Mouse (Mus musculus): ENCODE data around the gene Fam184b. TPM values are rescaled to one million over a fixed set of nuclear protein-coding genes. Genes with fewer than 3 reads are reported as not detected.
A peak's percentile ranks its signal among the peaks of the same experiment; 100 is the strongest.

Fam184b gene
- total and polyA plus RNA-seq, 3 experiments = not detected

DNA sequence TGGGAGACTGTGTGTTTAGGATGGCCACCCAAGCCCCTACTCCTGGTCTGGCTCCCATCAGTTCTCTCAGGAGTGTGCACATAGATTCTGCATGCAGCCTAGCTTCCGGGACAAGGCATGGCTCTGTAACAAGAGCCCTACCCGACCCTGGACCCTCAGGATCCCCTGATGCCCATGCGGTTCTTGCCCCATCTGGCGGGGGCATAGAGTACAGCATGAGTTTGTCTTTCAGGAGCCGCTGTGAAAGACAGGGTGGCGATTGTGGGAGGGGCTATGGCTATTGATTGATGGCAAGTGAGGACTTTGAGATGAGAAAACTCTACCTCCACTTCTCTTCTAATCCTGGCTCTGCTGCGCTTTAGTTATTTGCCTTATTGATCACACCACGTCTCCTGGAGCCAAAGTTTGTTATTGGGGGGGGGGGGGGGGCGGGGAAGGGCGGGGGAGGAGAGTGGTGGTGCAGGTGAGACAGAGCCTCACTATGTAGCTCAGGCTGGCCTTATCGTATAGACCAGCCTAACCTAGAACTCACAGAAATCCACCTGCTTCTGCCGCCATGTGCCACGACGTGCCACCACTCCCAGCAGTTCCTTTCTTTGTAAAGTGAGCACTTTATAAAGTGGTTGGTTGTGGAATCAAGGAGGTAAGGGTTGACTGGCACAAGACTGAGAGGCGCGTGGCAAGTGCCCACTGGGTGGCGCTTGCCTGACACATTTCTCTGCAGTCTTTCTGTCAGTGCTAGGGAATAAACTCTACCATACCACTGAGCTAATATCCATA lies 104.9 kb downstream of the Fam184b start:
- Histone ChIP-seq H3K27ac (ENCODE audit: insufficient read depth, low read depth) (no peak overlapping the region), H3K36me3 (replicated peaks in 1 of 2; ENCODE audit: control insufficient read depth in 1 of 2, insufficient read depth in 1 of 2, low read length in 1 of 2) (peaks cover 5 to 31% of the 10 kb centered on the region in 2 experiments), H3K4me1 (ENCODE audit: control insufficient read depth in 1 of 2, insufficient read depth in 2 of 2) (peaks cover 4 to 11% of the 10 kb centered on the region in 2 experiments; a peak in 3 of 4 replicates), H3K4me2 (ENCODE audit: insufficient read depth, low read depth, poor library complexity, severe bottlenecking) (peak overlapping the region; percentile 89), H3K27me3 (replicated peaks) (no peaks in the 10 kb centered on the region), H3K9me3 (replicated peaks; ENCODE audit: low read length) (no peaks in the 10 kb centered on the region), H3K79me2 (replicated peaks; ENCODE audit: control insufficient read depth, extremely low read depth, insufficient read depth, poor library complexity, severe bottlenecking) (no peaks in the 10 kb centered on the region), H3K9ac (ENCODE audit: insufficient read depth, low read depth) (no peak overlapping the region), H3K4me3 (replicated peaks in 1 of 3; ENCODE audit: low read depth in 2 of 3, low read length in 2 of 3, poor library complexity in 1 of 3) (no peak overlapping the region)
- peak; percentile 20; the same call in 1 of the 2 replicates for TF ChIP-seq MXI1 (IDR thresholded peaks at IDR 0.05; ENCODE audit: low read depth, low read length)
- peak; percentile 81 for TF ChIP-seq SMC3 (IDR thresholded peaks at IDR 0.05; ENCODE audit: low read depth, low read length)
- peak; percentile 43 to 80 for TF ChIP-seq CTCF (conservative IDR thresholded peaks at IDR 0.05 in 1 of 2, IDR thresholded peaks at IDR 0.05 in 1 of 2; ENCODE audit: low read depth in 2 of 2, low read length in 2 of 2)
- peak; percentile 60 for TF ChIP-seq MAX (IDR thresholded peaks at IDR 0.05; ENCODE audit: low read length)
- no peak for TF ChIP-seq TBP (conservative IDR thresholded peaks at IDR 0.05; ENCODE audit: low read depth, low read length)
- 0 out of 2 replicates have a peak, but pooled peaks have one; percentile 14 for TF ChIP-seq MAZ (IDR thresholded peaks at IDR 0.05; ENCODE audit: low read depth, low read length)
- TF ChIP-seq MEF2A (IDR thresholded peaks at IDR 0.05; ENCODE audit: borderline replicate concordance, low read depth, low read length) = no peak
- peak; percentile 63 for TF ChIP-seq RAD21 (IDR thresholded peaks at IDR 0.05; ENCODE audit: low read depth, low read length)
- peak; percentile 49 for DNase-seq (ENCODE audit: extremely low read depth)
- in situ Hi-C loops (cut with MboI; ENCODE audit: low pct_ligation_motif_present, low pct_unique_long_range_greater_than_20kb, low sequenced_read_pairs) = loop anchor here (5.0 to 25.0 kb wide), 3 partner anchors 47 to 803 kb away; partner anchors contain the start of gene Ncapg
- dilution Hi-C loops (cut with MboI; ENCODE audit: extremely low pct_ligation_motif_present, extremely low pct_unique_long_range_greater_than_20kb, low sequenced_read_pairs) = no loop called here

DNA sequence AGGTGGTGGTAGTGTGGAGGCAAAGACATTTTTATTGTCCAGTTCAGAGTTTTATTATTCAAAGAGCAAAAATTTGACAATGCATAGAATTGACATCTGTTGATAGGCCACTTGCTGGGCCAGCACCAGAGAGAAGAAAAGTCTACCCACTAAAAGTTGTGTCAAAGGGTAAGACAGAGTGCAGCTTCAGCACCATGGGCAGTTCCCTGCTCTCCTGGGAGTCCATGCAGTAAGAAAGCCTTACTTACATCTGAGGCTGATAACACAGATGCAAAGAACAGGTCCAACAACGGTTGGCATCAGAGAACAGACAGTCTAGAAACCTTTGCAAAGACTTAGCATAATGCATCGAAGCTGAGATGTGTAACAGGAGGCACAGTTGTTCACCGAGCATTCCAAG lies 109.7 kb downstream of the Fam184b start:
- no peak overlapping the region for H3K4me3 ChIP-seq (replicated peaks in 1 of 3; ENCODE audit: low read depth in 2 of 3, low read length in 2 of 3, poor library complexity in 1 of 3)
- TF ChIP-seq POLR2A (IDR thresholded peaks at IDR 0.05; ENCODE audit: low read depth, low read length) (no peak), CHD2 (IDR thresholded peaks at IDR 0.05; ENCODE audit: low read length) (no peak), ELF1 (IDR thresholded peaks at IDR 0.05; ENCODE audit: low read depth, low read length) (no peak), ZNF384 (IDR thresholded peaks at IDR 0.05; ENCODE audit: low read depth, low read length) (no peak), NRF1 (IDR thresholded peaks at IDR 0.05; ENCODE audit: low read depth, low read length) (no peak), MEF2A (IDR thresholded peaks at IDR 0.05; ENCODE audit: borderline replicate concordance, low read depth, low read length) (no peak), E2F4 (IDR thresholded peaks at IDR 0.05; ENCODE audit: insufficient replicate concordance, low read depth, low read length) (no peak), JUND (conservative IDR thresholded peaks at IDR 0.05; ENCODE audit: low read depth, low read length) (no peak), SMC3 (IDR thresholded peaks at IDR 0.05; ENCODE audit: low read depth, low read length) (no peak), MAFK (IDR thresholded peaks at IDR 0.05; ENCODE audit: insufficient replicate concordance, low read length) (no peak), IRF4 (IDR thresholded peaks at IDR 0.05; ENCODE audit: low read depth, low read length) (no peak), USF2 (conservative IDR thresholded peaks at IDR 0.05; ENCODE audit: low read depth, low read length) (no peak), MAX (IDR thresholded peaks at IDR 0.05; ENCODE audit: low read length) (no peak), CHD1 (IDR thresholded peaks at IDR 0.05; ENCODE audit: low read depth, low read length) (no peak), BHLHE40 (IDR thresholded peaks at IDR 0.05; ENCODE audit: low read depth, low read length) (no peak), JUN (IDR thresholded peaks at IDR 0.05; ENCODE audit: insufficient read depth, low read depth, low read length) (no peak)
- in situ Hi-C loops (cut with MboI; ENCODE audit: low pct_ligation_motif_present, low pct_unique_long_range_greater_than_20kb, low sequenced_read_pairs) = loop anchor here (5.0 to 25.0 kb wide), 3 partner anchors 42 to 808 kb away; partner anchors contain the start of gene Ncapg

More for the DNA sequence above, 109.7 kb downstream of the Fam184b start:
- DNase-seq (ENCODE audit: extremely low read depth) = peak; percentile 21
- H3K9ac ChIP-seq (ENCODE audit: insufficient read depth, low read depth) = no peak overlapping the region
- no peaks in the 10 kb centered on the region for H3K9me3 ChIP-seq (replicated peaks; ENCODE audit: low read length)
- no peak overlapping the region for H3K27ac ChIP-seq (ENCODE audit: insufficient read depth, low read depth)
- dilution Hi-C loops (cut with MboI; ENCODE audit: extremely low pct_ligation_motif_present, extremely low pct_unique_long_range_greater_than_20kb, low sequenced_read_pairs) = no loop called here
- peaks cover 0 to under 1% of the 10 kb centered on the region in 2 experiments; a peak in 1 of 4 replicates for H3K4me1 ChIP-seq (ENCODE audit: control insufficient read depth in 1 of 2, insufficient read depth in 2 of 2)
- no peaks in the 10 kb centered on the region for H3K27me3 ChIP-seq (replicated peaks)
- no peaks in the 10 kb centered on the region for H3K79me2 ChIP-seq (replicated peaks; ENCODE audit: control insufficient read depth, extremely low read depth, insufficient read depth, poor library complexity, severe bottlenecking)
- H3K36me3 ChIP-seq (replicated peaks in 1 of 2; ENCODE audit: control insufficient read depth in 1 of 2, insufficient read depth in 1 of 2, low read length in 1 of 2) = peaks cover 41 to 78% of the 10 kb centered on the region in 2 experiments
- no peak overlapping the region for H3K4me2 ChIP-seq (ENCODE audit: insufficient read depth, low read depth, poor library complexity, severe bottlenecking)
